Mouse (Mus musculus): ENCODE data around the gene Olfr1375.
"Not testable (repeated sequence)": the region's sequence is repeated elsewhere in the genome, so short reads cannot be mapped to it uniquely, and the experiment has no call there.

Olfr1375 gene

GRCm38 (mm10) chr11:51047809-51048208 is at the start of gene Olfr1375:
Olfr1375 (plus strand) TSS chr11:51048109.
- not testable (repeated sequence) for DNase-seq (ENCODE audit: low read depth, low spot score)

GRCm38 (mm10) chr11:51003296-51003695 is 44.6 kb upstream of the Olfr1375 start, which contains the start of gene Olfr51:
Olfr51 (plus strand) TSS chr11:51003596.
- no peak for DNase-seq (ENCODE audit: low read depth, low spot score)

- no peak for DNase-seq (ENCODE audit: low read depth, low spot score)
Measured at GRCm38 (mm10) chr11:51011821-51012220, 36.1 kb upstream of the Olfr1375 start.

DNA sequence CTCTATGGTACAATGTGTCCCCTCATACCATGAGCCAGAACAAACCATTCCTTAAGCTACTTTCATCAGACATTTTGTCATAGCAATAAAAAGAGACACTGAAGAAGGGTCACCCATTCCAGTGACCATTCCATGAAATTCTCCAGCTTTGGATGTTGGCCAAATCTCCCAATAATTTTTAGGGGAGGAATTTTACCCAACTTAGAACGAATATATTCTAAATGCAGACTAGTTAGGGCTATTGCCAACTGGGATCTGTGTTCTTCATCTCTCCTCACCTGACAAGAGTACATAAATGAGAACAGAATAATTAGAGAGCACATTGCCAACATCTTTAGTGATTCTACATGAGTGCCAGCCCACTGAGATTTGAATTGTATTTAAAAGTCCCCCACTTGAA is 34.0 kb upstream of the Olfr1375 start, which contains the start of gene Olfr54:
Gene Olfr54, plus strand, starts transcription at position 301 of the 400 bp plus-strand sequence.
- no peak for DNase-seq (ENCODE audit: low read depth, low spot score)

- DNase-seq (ENCODE audit: low read depth, low spot score): no peak
Measured at GRCm38 (mm10) chr11:51016341-51016740, 31.6 kb upstream of the Olfr1375 start.

- not testable (repeated sequence) for DNase-seq (ENCODE audit: low read depth, low spot score)
Measured at GRCm38 (mm10) chr11:51026811-51027210, 21.1 kb upstream of the Olfr1375 start.

- not testable (repeated sequence) for DNase-seq (ENCODE audit: low read depth, low spot score)
Measured at GRCm38 (mm10) chr11:51029381-51029780, 18.5 kb upstream of the Olfr1375 start.

DNA sequence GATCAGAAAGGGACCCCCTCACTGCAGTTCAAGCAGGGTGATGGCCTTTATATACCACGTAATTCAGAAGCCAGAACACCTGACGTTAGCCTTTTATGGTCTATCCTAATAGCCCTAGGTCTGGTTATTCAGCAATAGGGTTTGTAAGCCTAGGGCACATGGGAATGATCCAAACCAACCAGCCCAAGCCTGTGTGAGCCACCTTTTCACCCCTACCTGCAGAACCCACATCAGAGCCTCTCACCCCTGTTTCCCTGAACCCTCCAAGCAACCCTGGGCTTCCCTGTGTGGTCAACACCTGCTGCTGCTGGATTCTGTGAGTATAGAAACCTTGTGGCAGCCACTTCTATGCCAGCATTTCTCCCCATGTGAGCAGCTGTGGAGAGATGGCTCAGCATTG is 17.7 kb upstream of the Olfr1375 start:
- DNase-seq (ENCODE audit: low read depth, low spot score): no peak

DNA sequence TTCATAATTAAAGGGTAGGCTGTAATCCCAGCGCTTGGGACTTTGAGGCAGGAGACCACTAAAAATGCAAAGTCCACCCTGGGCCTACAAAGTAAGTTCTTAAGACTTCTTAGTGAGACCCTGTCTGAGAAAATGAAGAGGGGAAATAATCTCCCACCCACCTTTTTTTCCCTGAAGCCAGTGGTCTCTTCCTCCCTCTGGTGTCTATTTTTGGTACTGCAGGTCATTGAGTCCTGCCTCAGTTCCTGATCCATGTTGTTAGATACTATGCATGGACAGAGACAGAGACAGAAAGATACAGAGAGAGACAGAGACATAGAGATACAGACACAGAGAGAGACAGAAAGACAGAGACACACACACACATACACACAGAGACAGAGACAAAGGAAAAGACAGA is 15.1 kb upstream of the Olfr1375 start:
- peak; percentile 28 for DNase-seq (ENCODE audit: low read depth, low spot score)

GRCm38 (mm10) chr11:51034141-51034540 is 13.8 kb upstream of the Olfr1375 start:
- not testable (repeated sequence) for DNase-seq (ENCODE audit: low read depth, low spot score)

GRCm38 (mm10) chr11:51035951-51036350 is 12.0 kb upstream of the Olfr1375 start:
- no peak for DNase-seq (ENCODE audit: low read depth, low spot score)

GRCm38 (mm10) chr11:51044776-51045175 is 3.1 kb upstream of the Olfr1375 start:
- not testable (repeated sequence) for DNase-seq (ENCODE audit: low read depth, low spot score)

- no peak for DNase-seq (ENCODE audit: low read depth, low spot score)
Measured at GRCm38 (mm10) chr11:51051678-51052077, 3.8 kb downstream of the Olfr1375 start.

- no peak for DNase-seq (ENCODE audit: low read depth, low spot score)
Measured at GRCm38 (mm10) chr11:51053230-51053629, 5.3 kb downstream of the Olfr1375 start.

- peak; percentile 86 for DNase-seq (ENCODE audit: low read depth, low spot score)
Measured at GRCm38 (mm10) chr11:51059151-51059571, 11.3 kb downstream of the Olfr1375 start, which contains the start of gene Zfp354a. Zfp354a (plus strand) TSS chr11:51059257.

DNA sequence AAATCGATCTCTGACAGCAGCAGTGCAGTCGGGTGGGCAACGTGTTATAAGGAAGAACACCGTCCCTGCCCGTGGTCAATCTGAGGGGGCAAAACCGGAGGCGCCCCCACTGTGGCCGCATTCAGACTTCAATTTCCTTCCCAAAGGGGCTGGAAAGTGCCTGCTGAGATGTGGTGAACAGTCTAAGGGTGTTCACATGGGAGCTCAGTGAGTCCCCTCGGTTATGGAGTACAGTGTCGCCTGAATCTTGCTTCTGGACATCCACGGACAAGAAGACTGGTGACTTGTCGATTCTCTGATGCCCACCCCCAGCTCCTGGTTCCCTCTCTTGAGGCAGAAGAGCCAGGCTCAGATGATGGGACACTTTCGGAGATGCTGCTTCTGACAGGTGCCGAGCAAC is 11.7 kb downstream of the Olfr1375 start:
- DNase-seq (ENCODE audit: low read depth, low spot score): no peak

GRCm38 (mm10) chr11:51060981-51061380 is 13.1 kb downstream of the Olfr1375 start:
- no peak for DNase-seq (ENCODE audit: low read depth, low spot score)

DNA sequence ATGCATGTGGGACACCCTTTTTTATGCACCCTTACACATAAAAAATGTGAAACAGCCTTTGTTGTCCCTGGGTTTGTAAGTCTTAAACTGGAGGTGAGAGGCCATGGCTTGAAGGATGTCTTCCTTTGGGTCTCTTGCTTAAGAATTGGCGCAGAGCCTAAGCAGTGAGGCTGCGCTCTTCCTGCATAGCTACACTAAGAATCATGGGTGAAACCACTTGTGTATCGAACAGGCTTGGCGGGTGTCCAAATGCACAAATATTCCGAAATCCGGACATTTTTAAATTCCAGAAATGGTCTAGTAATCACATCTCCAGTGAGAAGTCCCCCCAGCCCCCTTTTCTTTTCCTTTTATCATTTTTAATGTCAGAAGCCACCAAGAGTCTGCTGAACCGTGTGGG is 15.4 kb downstream of the Olfr1375 start:
- DNase-seq (ENCODE audit: low read depth, low spot score): no peak

GRCm38 (mm10) chr11:51063841-51064240 is 15.9 kb downstream of the Olfr1375 start:
- DNase-seq (ENCODE audit: low read depth, low spot score): no peak

DNA sequence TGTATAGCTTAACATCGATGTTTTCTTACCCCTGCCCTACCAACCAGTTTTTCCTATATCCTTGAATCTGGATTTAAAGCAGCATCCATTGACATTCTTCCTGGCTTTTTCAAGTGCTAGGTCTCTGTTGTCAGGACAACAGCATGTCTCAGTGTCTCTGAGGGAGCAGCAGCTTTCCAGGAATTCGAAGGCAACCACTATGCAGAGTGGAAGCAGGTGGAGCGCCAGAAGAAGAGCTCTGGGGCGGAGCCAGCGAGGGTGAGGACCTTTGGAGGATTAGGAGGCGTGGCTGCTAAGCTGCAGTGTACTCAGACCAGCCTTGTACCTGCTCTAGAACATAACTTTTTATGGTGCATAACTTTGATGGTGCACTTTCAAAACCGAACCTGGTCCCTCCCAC is 36.6 kb downstream of the Olfr1375 start:
- DNase-seq (ENCODE audit: low read depth, low spot score): no peak

- no peak for DNase-seq (ENCODE audit: low read depth, low spot score)
Measured at GRCm38 (mm10) chr11:51085269-51085668, 37.4 kb downstream of the Olfr1375 start.

All from retina, postnatal 7 days (tissue).